Mouse (Mus musculus) cortical plate, adult 2 months (tissue): Measurements from ENCODE around the gene Slc47a2.

Experiments
- CTCF ChIP-seq: fragments of 200-500 bp; IDR thresholded peaks from 2 replicates; pipeline ENCODE4 v1.5.1; 2011; ENCODE audit warnings: mild to moderate bottlenecking, control low read depth, low read length; ENCODE audit not compliant: insufficient read depth; ENCODE audit errors: extremely low read depth
- POLR2A ChIP-seq: fragments of 200-500 bp; IDR thresholded peaks from 2 replicates; pipeline ENCODE4 v1.6.1; 2011; ENCODE audit warnings: mild to moderate bottlenecking, low read length, control low read depth; ENCODE audit not compliant: insufficient read depth; ENCODE audit errors: extremely low read depth

DNA sequence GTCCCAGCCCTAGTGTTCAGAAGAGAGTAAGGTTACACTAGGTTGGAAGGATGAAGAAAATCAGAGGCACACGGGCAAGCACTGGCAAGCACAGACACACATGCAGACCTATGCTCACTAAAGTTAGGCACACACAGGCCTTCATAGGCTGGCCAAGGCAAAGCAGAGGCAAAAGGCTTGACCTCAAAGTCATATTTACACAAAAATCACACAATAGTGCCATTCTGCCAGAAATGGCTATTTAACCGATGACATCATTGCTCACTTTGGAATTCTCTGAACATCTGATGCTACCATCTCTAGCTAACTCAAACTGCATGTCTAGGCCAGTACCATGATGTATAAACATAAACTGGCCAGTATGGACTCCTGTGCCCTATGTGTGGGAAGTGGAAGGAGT is 68.7 kb downstream of the Slc47a2 start:
- TF ChIP-seq CTCF (no peak), POLR2A (no peak)
